Mouse (Mus musculus) forebrain, embryonic 16.5 days (tissue): Measurements from ENCODE around the gene Tomm40. TPM values are rescaled to one million over a fixed set of nuclear protein-coding genes. Genes with fewer than 3 reads are reported as not detected.

ENCODE experiments used
- ATAC-seq: fragments of 200-750 bp; cut with Nextera tagmentation; 2 replicates; pipeline ENCODE4 v1.8.0; 2017; ENCODE audit warnings: mild to moderate bottlenecking, moderate library complexity
- H3K27ac ChIP-seq: fragments of 300-500 bp; sonication (generic); 2 replicates; pipeline ENCODE4 v1.5.1; 2014; ENCODE audit warnings: low read length, control low read depth
- H3K27me3 ChIP-seq: fragments of 300-500 bp; sonication (generic); replicated peaks from 2 replicates; pipeline ENCODE4 v1.6.1; 2014; ENCODE audit warnings: low read length; ENCODE audit not compliant: control insufficient read depth, insufficient read depth
- H3K36me3 ChIP-seq: fragments of 300-500 bp; sonication (generic); 2 replicates; pipeline ENCODE4 v1.6.1; 2014; ENCODE audit not compliant: control insufficient read depth, insufficient read depth
- H3K4me1 ChIP-seq: fragments of 300-500 bp; sonication (generic); replicated peaks from 2 replicates; pipeline ENCODE4 v1.6.1; 2014; ENCODE audit warnings: low read length; ENCODE audit not compliant: control insufficient read depth, insufficient read depth
- H3K4me2 ChIP-seq: fragments of 300-500 bp; sonication (generic); 2 replicates; pipeline ENCODE4 v1.6.1; 2014; ENCODE audit warnings: mild to moderate bottlenecking, low read length, control low read depth
- H3K4me3 ChIP-seq: fragments of 300-500 bp; sonication (generic); replicated peaks from 2 replicates; pipeline ENCODE4 v1.5.1; 2014; ENCODE audit warnings: mild to moderate bottlenecking, low read length, control low read depth
- H3K9ac ChIP-seq: fragments of 300-500 bp; sonication (generic); replicated peaks from 2 replicates; pipeline ENCODE4 v1.6.1; 2014; ENCODE audit warnings: low read depth, low read length, control low read depth
- H3K9me3 ChIP-seq: fragments of 300-500 bp; sonication (generic); 2 replicates; pipeline ENCODE4 v1.6.1; 2016; ENCODE audit warnings: low read length; ENCODE audit not compliant: control insufficient read depth
- WGBS: fragments of 180-500 bp; shearing (Covaris S2); extraction: QIAGEN DNeasy Blood & Tissue Kit; methylation state at CpG from one replicate; pipeline ENCODE4 v1.1.7; 2014; 5-methylcytosine and 5-hydroxymethylcytosine counted together
- polyA plus RNA-seq: library from polyadenylated mRNA; unstranded; fragments of >200 nt; fragmentation: Nextera tagmentation; extraction: Ambion mirVana; gene quantifications from 2 replicates; pipeline ENCODE4 v1.2.1, GENCODE M21; 2015

Tomm40 gene
- polyA plus RNA-seq, 1 experiment from 2014 or later: 109 TPM

DNA sequence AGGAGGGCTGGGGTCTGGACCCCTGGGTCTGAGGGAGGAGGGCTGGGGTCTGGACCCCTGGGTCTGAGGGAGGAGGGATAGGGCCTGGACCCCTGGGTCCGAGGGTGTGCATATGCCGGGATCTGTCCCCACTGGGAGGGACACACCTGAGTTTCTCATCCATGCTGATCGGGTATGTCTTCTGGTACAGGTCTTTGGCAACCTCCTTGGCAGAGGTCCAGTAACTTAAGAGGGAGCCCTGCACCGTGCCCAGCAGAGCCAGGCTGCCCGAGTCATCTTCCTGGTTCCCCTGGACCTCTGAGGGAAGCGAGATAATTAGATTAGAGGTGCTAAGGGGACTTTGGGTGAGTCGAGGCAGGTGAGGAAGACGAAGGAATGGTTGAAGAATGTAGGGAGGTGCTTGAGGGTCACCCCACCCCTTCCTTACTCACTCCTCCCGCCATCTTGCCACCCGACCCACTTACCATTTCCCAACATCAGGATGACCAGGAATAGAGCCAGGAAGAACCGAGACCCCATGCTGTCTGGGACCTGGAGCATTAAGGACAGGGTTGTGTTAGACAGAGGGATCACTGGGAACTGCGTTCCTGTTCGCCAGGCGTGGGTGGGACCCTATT lies 42.0 kb downstream of the Tomm40 start:
- 68% methylated on average over 14 of the region's 14 CpGs for WGBS

DNA sequence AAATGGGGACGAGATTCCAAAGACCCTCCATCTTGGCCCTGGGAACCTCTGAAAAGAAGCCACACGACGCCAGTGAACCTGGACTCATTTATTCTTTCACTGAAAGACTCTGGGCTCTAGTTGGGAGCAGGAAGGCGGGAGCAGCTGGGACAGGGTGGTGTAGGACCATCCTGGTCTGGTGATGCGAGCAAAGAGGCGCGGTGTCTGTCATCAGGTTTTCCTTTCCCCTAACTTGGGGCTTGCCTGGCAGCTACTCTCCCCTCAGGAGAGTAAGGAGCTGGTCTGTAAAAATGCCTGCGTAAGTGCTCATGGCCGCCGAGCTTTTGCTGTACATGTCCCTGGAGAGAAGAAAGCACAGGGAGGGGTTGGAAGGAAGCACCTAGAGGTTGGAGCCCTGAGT lies 43.7 kb downstream of the Tomm40 start:
- H3K9ac ChIP-seq: no peak overlapping the region
- H3K4me3 ChIP-seq: no peak overlapping the region
- ATAC-seq: no peak
- 0 out of 2 replicates have a peak, but pooled peaks cover 2% of the 10 kb centered on the region for H3K27me3 ChIP-seq
- no peak overlapping the region for H3K4me2 ChIP-seq
- H3K4me1 ChIP-seq: peaks cover 5% of the 10 kb centered on the region
- 72% methylated on average over 10 of the region's 10 CpGs for WGBS
- H3K9me3 ChIP-seq: no peaks in the 10 kb centered on the region
- H3K27ac ChIP-seq: no peak overlapping the region
- H3K36me3 ChIP-seq: no peaks in the 10 kb centered on the region

More for the DNA sequence above, 42.0 kb downstream of the Tomm40 start:
- Histone ChIP-seq H3K9ac (no peak overlapping the region), H3K27ac (no peak overlapping the region), H3K4me2 (no peak overlapping the region), H3K4me1 (peaks cover 5% of the 10 kb centered on the region), H3K9me3 (no peaks in the 10 kb centered on the region), H3K27me3 (0 out of 2 replicates have a peak, but pooled peaks cover 2% of the 10 kb centered on the region), H3K4me3 (no peak overlapping the region), H3K36me3 (no peaks in the 10 kb centered on the region)
- no peak for ATAC-seq

DNA sequence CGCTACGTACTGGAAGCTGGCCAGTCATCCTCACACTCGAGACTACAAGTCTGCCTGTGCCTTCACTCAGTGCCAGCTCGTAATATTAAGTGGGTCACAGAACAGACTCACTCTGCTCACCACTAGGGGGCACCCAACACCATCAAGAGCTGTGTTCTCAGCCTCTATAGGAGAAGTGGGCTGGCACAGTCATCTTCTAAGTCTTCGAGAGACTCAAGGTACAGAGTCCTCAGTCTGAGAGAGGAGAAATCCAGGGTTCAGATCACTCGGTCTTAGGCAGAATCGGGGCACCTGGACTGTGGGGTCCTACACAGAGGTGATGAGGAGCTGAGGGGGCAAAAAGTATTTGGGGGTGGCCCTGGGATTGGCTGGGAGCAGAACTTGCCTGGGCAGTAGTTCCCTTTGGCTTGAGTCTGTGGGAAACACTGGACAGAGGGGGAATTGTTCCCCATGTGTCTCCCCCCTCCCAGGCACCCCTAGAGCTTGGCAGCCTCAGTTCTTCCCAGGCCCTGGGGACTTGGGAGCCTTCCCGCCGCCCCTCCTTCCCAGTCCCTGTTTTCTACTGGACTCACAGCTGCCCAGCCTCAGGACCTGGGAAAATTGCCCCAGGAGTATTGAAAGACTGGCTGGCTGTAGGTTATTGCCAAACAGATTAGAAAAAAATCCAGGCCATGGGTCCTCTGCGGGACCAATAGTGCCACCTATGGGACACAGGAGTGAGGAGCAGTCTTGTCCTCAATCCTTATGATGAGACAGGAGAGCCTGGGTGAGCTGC lies 46.1 kb downstream of the Tomm40 start:
- no peak overlapping the region for H3K4me2 ChIP-seq
- no peaks in the 10 kb centered on the region for H3K36me3 ChIP-seq
- peaks cover 14% of the 10 kb centered on the region for H3K4me1 ChIP-seq
- H3K27ac ChIP-seq: peak overlapping the region; percentile 71; the same call in 1 of the 2 replicates
- H3K9me3 ChIP-seq: no peaks in the 10 kb centered on the region
- H3K27me3 ChIP-seq: 0 out of 2 replicates have a peak, but pooled peaks cover 2% of the 10 kb centered on the region
- peak; percentile 73 for ATAC-seq
- no peak overlapping the region for H3K9ac ChIP-seq
- 2% methylated on average over 10 of the region's 10 CpGs for WGBS
- H3K4me3 ChIP-seq: no peak overlapping the region

DNA sequence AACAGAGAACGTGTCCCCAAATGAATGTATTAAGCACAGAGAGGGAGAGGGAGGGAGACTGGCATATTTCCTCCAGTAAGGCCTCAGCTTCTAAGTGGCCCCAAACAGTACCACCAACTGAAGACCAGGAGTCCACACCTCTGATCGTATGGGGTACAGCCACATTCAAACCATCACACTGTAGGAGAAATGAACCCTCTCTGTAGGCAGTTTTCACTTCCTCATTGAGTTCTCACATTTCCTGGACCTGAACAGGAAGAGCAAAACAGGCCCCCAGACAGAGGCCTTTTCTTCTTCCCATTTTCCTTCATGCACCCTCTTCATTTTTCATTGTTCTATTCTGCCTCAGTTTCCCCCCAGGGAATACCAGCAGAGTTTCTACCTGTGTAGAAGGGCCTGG lies 47.8 kb downstream of the Tomm40 start:
- Histone ChIP-seq H3K9me3 (no peaks in the 10 kb centered on the region), H3K4me3 (no peak overlapping the region), H3K4me1 (peaks cover 29% of the 10 kb centered on the region), H3K4me2 (no peak overlapping the region), H3K36me3 (no peaks in the 10 kb centered on the region), H3K9ac (no peak overlapping the region), H3K27ac (no peak overlapping the region), H3K27me3 (0 out of 2 replicates have a peak, but pooled peaks cover 2% of the 10 kb centered on the region)
- ATAC-seq: no peak
- WGBS: 76% methylated on average over 2 of the region's 2 CpGs

DNA sequence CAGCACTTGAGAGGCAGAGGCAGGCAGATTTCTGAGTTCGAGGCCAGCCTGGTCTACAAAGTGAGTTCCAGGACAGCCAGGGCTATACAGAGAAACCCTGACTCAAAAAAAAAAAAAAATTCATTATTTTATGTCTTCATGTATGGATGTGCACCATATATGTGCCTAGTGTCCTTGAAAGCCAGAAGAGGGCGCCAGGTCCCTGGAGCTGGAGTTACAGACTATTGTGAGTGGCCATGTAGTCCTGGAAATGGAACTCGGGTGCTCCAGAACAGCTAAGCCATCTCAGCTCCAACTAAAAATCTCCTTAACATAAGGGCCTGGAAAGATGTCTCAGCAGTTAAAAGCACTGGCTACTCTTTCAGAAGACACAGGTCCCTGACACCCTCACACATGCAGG lies 48.5 kb downstream of the Tomm40 start:
- H3K4me1 ChIP-seq: peaks cover 31% of the 10 kb centered on the region
- no peaks in the 10 kb centered on the region for H3K36me3 ChIP-seq
- H3K27ac ChIP-seq: no peak overlapping the region
- H3K4me3 ChIP-seq: no peak overlapping the region
- no peak overlapping the region for H3K4me2 ChIP-seq
- 0 out of 2 replicates have a peak, but pooled peaks cover 2% of the 10 kb centered on the region for H3K27me3 ChIP-seq
- ATAC-seq: no peak
- H3K9ac ChIP-seq: no peak overlapping the region
- 75% methylated on average over 3 of the region's 3 CpGs for WGBS
- H3K9me3 ChIP-seq: no peaks in the 10 kb centered on the region

DNA sequence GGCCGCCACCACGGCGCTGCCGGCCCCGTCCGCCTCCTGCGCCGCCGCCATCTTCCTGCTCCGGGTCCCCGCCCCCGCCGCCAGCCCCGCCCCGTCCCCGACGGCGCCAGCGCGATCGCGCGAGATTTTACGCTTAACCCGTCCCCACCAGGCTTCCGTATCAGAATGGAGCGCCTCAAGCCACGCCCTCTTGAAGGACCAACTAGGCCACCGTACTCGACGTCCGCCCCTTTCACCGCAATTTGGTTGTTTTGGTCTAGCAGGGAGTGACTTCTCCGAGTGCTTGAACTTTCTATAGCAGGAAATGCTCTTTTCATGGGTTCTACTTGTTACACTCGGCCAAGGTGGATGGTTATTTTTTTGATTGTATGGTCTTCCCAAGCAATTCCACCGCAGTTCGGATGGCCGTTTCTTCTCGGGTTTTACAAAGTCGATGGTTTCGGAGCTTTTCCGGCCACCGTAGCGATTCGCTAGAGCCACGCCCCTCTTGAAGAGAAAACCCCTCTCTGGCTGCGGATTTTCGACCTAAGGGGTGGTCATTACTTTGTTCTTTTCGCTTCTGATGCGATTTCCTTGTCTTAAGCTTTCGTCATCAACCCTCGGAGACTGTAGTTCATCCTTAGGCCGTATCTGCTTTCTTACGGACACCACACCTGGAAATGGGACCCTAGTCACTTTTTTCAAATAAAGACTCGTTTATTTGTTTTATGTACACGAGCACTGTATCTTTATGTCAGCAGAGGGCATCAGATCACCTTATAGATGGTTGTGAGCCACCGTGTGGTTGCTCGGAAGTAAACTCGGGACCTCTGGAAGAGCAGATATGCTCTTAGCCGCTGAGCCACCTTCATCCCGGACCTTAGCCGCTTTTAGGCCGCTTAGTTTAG lies 50.0 kb downstream of the Tomm40 start, which contains the start of gene Clptm1:
Clptm1 (minus strand) TSS at position 79 of the 887 bp plus-strand sequence.
- H3K4me3 ChIP-seq: peak within 1 kb of the TSS; percentile 95
- H3K36me3 ChIP-seq: 0 out of 2 replicates have a peak, but pooled peaks cover 2% of the 10 kb centered on the region
- peak within 1 kb of the TSS; percentile 97 for H3K27ac ChIP-seq
- peak within 1 kb of the TSS; percentile 91 for H3K4me2 ChIP-seq
- no peaks in the 10 kb centered on the region for H3K27me3 ChIP-seq
- ATAC-seq: peak; percentile 86
- H3K4me1 ChIP-seq: peaks cover 31% of the 10 kb centered on the region
- H3K9ac ChIP-seq: peak within 1 kb of the TSS; percentile 95
- under 1% methylated on average over 60 of the region's 63 CpGs for WGBS
- H3K9me3 ChIP-seq: no peaks in the 10 kb centered on the region

DNA sequence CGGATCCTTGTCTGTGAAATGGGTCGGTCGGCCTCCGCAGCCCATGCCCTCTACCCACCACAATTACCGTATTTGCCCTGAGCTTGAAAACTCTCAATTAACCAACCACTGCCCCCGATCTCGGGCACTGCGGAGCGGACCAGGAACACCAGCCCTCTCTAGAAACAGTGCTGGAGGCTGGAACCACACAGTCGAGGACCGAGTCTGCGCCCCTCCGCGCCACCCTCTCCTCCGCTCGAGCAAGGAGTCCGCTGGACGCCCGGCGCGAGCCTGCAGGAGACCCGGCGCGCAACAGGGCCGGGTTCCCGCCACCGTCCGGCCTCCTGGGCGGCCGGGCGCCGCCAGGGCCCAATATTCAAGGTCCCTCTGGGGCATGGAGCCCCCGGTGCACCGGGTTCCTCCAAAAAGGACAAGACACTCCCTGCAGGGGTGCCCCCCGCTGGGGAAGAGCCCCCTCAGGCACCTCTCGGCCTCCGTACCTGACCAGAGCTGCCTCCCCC lies 50.7 kb downstream of the Tomm40 start:
- WGBS: under 1% methylated on average over 37 of the region's 37 CpGs
- peak overlapping the region; percentile 95 for H3K9ac ChIP-seq
- 0 out of 2 replicates have a peak, but pooled peaks cover 2% of the 10 kb centered on the region for H3K36me3 ChIP-seq
- peak; percentile 37 for ATAC-seq
- H3K4me3 ChIP-seq: peak overlapping the region; percentile 95
- H3K9me3 ChIP-seq: no peaks in the 10 kb centered on the region
- H3K4me1 ChIP-seq: peaks cover 31% of the 10 kb centered on the region
- peak overlapping the region; percentile 91 for H3K4me2 ChIP-seq
- H3K27me3 ChIP-seq: no peaks in the 10 kb centered on the region
- H3K27ac ChIP-seq: peak overlapping the region; percentile 66; the same call in 1 of the 2 replicates

DNA sequence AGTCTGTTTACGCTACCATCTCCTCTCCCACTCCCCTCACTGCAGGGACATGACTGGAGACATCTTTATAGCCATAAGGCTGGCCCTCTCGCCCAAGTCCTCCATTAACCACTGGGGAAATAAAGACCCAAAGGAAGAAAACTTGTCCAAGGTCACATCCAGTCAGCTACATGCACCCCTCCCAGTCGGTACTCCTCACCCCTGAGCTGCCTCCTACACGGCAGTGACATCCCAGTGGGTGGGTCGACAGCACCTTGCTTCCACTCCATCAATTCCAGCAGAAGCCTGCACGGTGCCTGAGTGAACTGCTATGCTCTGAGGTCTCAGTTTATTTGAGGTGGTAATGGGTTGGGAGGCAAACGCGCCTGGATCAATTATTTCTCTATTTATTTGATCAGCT lies 51.3 kb downstream of the Tomm40 start:
- WGBS: 18% methylated on average over 8 of the region's 8 CpGs
- Histone ChIP-seq H3K4me3 (peak overlapping the region; percentile 95), H3K27me3 (no peaks in the 10 kb centered on the region), H3K4me2 (peak overlapping the region; percentile 91), H3K36me3 (0 out of 2 replicates have a peak, but pooled peaks cover 2% of the 10 kb centered on the region), H3K27ac (no peak overlapping the region), H3K9me3 (no peaks in the 10 kb centered on the region), H3K9ac (peak overlapping the region; percentile 95), H3K4me1 (peaks cover 26% of the 10 kb centered on the region)
- ATAC-seq: no peak
